Mouse (Mus musculus): ENCODE data around the gene Nmi. TPM values are rescaled to one million over a fixed set of nuclear protein-coding genes. Genes with fewer than 3 reads are reported as not detected.
"Not testable (repeated sequence)": the region's sequence is repeated elsewhere in the genome, so short reads cannot be mapped to it uniquely, and the experiment has no call there.

Gene Nmi
- polyA plus RNA-seq (2016; fragmentation: Nextera tagmentation; extraction: Ambion mirVana), result 5.8 and 6.3 TPM in 2 replicates

DNA sequence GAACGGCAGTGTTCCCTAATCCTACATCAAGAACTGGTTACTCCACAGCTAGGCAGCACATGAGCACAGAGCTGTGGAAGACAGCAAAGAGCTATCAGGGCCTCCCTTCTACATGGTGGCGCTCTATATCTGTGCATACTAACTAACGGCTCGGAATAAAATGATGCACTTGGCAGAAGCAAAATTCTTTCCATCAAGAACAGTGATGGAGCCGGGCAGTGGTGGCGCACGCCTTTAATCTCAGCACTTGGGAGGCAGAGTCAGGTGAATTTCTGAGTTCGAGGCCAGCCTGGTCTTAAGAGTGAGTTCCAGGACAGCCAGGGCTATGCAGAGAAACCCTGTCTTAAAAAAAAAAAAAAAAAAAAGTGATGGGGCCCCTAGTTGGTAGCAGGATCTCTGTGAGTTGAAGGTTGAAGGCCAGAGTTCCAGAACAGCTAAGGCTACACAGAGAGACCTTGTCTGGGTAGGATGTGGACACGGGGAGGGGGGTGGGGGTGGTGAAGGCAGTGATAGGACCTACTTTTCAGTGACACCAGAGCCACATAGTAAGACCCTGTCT is at the start of gene Nmi:
Nmi (minus strand) TSS at position 85 of the 559 bp plus-strand sequence.
- no peaks in the 10 kb centered on the region for H3K27me3 ChIP-seq (ENCODE audit: low read depth, poor library complexity, severe bottlenecking)
- 84% methylated on average over 9 of the region's 9 CpGs for WGBS
- no peaks in the 10 kb centered on the region for H3K36me3 ChIP-seq
- H3K27ac ChIP-seq, result peak within 1 kb of the TSS; percentile 93
- H3K9me3 ChIP-seq (replicated peaks), result no peaks in the 10 kb centered on the region
- H3K4me3 ChIP-seq, result peak within 1 kb of the TSS; percentile 76
- DNase-seq (ENCODE audit: low spot score), result no peak
- peaks cover 9% of the 10 kb centered on the region; the same call in 1 of the 2 replicates for H3K4me1 ChIP-seq

DNA sequence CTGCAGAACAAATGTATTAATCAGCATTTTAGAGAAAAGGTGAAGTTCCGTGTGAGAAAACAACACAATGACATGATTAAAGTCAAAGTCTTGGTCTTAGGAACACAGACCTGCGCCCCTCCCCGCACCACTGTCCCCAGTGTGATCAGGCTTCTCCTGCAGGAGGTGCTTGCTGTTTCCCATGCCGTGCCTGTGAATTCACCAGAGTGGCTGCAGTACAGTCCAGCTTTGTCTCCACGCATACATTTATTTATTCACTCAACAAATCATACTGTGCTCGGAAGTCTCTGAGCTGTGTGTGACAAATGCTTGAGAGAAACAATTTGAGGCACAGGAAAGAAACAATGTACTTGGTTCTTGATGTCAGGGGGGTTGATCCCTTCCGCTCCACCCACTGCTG is 43.1 kb upstream of the Nmi start:
- Histone ChIP-seq H3K36me3 (no peaks in the 10 kb centered on the region), H3K4me1 (no peaks in the 10 kb centered on the region), H3K4me3 (no peak overlapping the region), H3K27me3 (ENCODE audit: low read depth, poor library complexity, severe bottlenecking) (0 out of 2 replicates have a peak, but pooled peaks cover 4% of the 10 kb centered on the region), H3K9me3 (replicated peaks) (no peaks in the 10 kb centered on the region), H3K27ac (no peak overlapping the region)
- DNase-seq (ENCODE audit: low spot score), result no peak
- 59% methylated on average over 7 of the region's 7 CpGs for WGBS

DNA sequence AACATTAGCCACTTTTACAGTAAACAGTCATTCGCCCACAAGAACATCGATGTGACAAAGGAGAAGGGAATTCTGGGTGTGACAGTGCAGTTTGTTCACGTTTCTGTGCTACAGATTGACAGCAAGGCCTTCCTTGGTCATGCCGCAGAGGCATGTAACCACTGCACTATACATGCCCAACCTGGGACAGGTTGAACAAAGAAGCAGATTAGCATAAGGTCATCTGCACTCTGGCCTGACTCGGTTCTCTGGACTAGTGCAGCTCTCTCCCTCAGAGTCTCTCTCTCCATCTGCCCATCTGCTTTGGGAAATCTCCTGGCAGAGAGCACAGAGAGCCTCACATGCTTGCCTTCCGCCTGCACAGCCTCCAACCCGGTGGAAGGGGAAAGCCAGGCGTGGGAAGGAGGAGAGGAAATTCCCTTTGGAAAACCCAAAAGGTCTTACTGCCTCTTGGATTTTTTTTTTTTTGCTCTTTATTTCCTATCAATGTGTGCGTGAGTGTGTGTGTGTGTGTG is 40.1 kb upstream of the Nmi start:
- Histone ChIP-seq H3K27ac (no peak overlapping the region), H3K36me3 (no peaks in the 10 kb centered on the region), H3K27me3 (ENCODE audit: low read depth, poor library complexity, severe bottlenecking) (0 out of 2 replicates have a peak, but pooled peaks cover 4% of the 10 kb centered on the region), H3K4me1 (no peaks in the 10 kb centered on the region), H3K9me3 (replicated peaks) (no peaks in the 10 kb centered on the region), H3K4me3 (no peak overlapping the region)
- 80% methylated on average over 9 of the region's 9 CpGs for WGBS
- no peak for DNase-seq (ENCODE audit: low spot score)

DNA sequence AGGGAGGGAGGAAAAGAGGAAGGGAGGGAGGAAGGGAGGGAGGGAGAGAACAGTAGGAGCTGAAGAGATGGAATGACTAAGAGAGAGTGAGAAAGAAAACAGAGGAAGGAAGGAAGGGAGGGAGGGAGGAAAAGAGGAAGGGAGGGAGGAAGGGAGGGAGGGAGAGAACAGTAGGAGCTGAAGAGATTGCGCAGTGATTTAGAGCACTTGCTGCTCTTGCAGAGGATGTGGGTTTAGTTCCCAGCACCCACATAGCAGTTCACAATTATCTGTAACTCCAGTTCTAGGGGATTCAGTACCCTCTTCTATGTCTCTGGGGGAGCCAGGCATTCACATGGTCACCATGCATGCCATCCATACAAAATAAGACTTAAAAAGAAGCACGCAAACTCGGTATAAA is 38.5 kb upstream of the Nmi start:
- not testable (repeated sequence) for H3K27me3 ChIP-seq (ENCODE audit: low read depth, poor library complexity, severe bottlenecking); H3K27ac ChIP-seq; H3K4me3 ChIP-seq; H3K4me1 ChIP-seq; H3K9me3 ChIP-seq (replicated peaks); H3K36me3 ChIP-seq; DNase-seq (ENCODE audit: low spot score)
- 89% methylated on average over 3 of the region's 3 CpGs for WGBS

DNA sequence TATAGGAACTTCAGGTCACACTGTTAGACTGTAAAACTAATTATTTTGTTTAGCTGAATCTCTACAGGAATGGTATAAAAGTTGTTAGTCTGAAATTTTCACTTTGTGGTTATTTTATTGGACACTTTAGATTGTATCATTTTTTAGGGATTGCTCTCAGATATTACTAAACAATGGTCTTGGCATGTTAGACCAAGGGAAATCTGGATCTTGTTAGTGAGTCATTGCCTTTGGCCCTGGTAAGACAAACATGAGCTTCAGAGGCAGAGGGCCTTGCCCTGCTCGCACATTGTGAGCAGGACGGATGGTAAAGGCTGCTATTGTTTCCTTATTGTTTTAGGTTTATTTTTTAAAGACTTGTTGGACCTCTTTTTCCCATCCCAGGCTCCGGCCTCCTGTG is 33.1 kb upstream of the Nmi start:
- WGBS, result 67% methylated on average over 3 of the region's 3 CpGs
- Histone ChIP-seq H3K27me3 (ENCODE audit: low read depth, poor library complexity, severe bottlenecking) (no peaks in the 10 kb centered on the region), H3K36me3 (no peaks in the 10 kb centered on the region), H3K4me3 (no peak overlapping the region), H3K27ac (peak overlapping the region; percentile 74), H3K4me1 (peaks cover 16% of the 10 kb centered on the region), H3K9me3 (replicated peaks) (no peaks in the 10 kb centered on the region)
- DNase-seq (ENCODE audit: low spot score), result no peak

DNA sequence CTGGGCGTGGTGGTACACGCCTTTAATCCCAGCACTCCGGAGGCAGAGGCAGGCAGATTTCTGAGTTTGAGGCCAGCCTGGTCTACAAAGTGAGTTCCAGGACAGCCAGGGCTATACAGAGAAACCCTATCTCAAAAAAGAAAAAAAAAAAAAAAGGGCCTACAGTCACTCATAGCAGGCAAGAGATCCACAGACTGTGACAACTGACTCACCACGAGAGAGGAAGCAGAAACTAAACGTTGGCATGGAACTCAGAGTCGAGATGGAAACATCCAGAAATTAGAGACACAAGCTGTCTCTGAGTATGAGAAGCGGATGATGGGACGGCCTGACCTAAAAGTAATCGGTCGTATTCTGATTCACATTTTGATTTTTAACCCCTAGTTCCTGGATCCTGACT is 29.0 kb upstream of the Nmi start:
- peaks cover 16% of the 10 kb centered on the region for H3K4me1 ChIP-seq
- not testable (repeated sequence) for DNase-seq (ENCODE audit: low spot score); H3K9me3 ChIP-seq (replicated peaks); H3K4me3 ChIP-seq; H3K27ac ChIP-seq; H3K27me3 ChIP-seq (ENCODE audit: low read depth, poor library complexity, severe bottlenecking); H3K36me3 ChIP-seq
- WGBS, result 94% methylated on average over 10 of the region's 10 CpGs

DNA sequence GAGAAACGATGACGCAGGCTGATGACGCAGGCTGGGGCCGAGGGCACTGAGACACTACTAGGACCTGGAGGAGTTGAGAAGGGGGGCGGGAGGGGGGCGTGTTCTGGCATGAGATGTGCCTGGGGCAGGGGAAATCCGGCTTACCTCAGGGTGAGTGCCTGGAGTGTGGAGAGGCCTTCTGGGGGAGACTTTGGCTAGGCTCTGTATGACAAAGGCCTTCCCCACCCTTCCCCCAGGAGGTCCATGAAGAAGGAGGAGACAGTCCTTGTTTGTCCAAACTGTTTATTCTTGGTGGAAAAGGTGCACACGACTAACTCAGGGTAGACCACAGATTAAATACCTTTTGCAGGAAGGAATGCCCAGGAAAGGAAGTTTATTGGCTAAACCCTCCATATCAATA is 28.2 kb upstream of the Nmi start:
- Histone ChIP-seq H3K9me3 (replicated peaks) (no peaks in the 10 kb centered on the region), H3K4me1 (peaks cover 13% of the 10 kb centered on the region), H3K36me3 (no peaks in the 10 kb centered on the region), H3K4me3 (no peak overlapping the region), H3K27me3 (ENCODE audit: low read depth, poor library complexity, severe bottlenecking) (no peaks in the 10 kb centered on the region), H3K27ac (no peak overlapping the region)
- 85% methylated on average over 8 of the region's 8 CpGs for WGBS
- DNase-seq (ENCODE audit: low spot score), result no peak

DNA sequence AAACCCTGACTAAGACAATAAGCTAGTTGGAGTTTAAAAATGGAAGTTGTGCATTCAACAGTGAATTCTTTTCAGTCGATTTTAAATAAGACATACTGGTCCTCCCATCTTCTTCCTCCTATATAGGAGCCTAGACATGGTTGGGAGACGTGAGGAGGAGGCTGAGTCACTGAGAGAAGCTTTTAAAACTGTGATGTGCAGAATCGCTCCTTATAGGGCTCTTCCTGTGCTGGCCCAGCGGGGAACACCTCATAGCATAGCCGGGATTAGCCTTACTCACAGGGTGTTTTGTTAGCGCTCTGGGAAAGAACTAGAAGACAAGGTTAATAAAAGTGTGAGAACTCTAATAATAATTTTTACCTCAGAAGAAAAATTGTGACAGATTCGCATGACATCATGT is 26.7 kb upstream of the Nmi start:
- Histone ChIP-seq H3K36me3 (no peaks in the 10 kb centered on the region), H3K27me3 (ENCODE audit: low read depth, poor library complexity, severe bottlenecking) (no peaks in the 10 kb centered on the region), H3K9me3 (replicated peaks) (no peaks in the 10 kb centered on the region), H3K4me1 (0 out of 2 replicates have a peak, but pooled peaks cover 4% of the 10 kb centered on the region), H3K4me3 (no peak overlapping the region), H3K27ac (no peak overlapping the region)
- DNase-seq (ENCODE audit: low spot score), result no peak
- WGBS, result 71% methylated on average over 7 of the region's 7 CpGs

DNA sequence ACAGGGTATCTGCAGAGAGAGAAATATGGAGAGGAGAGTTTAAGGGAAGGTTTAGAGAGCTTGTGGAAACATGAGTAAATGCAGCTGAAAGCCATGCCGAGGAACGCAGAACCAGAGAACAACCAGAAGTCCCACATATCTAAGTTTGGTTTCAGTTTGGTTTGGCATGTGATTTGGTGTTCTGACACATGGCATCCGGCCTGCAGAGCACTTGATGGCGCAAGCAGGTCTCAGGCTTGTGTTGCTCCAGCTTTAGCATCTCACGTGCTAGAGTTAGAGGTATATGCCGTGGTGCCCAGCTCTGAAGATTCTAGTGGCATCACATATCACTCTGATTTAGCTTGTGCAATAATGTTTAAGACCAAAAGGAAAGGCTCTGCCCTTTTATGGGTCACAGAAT is 18.2 kb upstream of the Nmi start:
- Histone ChIP-seq H3K36me3 (no peaks in the 10 kb centered on the region), H3K27me3 (ENCODE audit: low read depth, poor library complexity, severe bottlenecking) (no peaks in the 10 kb centered on the region), H3K27ac (no peak overlapping the region), H3K4me3 (no peak overlapping the region), H3K4me1 (no peaks in the 10 kb centered on the region), H3K9me3 (replicated peaks) (no peaks in the 10 kb centered on the region)
- no peak for DNase-seq (ENCODE audit: low spot score)
- WGBS, result 93% methylated on average over 6 of the region's 6 CpGs

DNA sequence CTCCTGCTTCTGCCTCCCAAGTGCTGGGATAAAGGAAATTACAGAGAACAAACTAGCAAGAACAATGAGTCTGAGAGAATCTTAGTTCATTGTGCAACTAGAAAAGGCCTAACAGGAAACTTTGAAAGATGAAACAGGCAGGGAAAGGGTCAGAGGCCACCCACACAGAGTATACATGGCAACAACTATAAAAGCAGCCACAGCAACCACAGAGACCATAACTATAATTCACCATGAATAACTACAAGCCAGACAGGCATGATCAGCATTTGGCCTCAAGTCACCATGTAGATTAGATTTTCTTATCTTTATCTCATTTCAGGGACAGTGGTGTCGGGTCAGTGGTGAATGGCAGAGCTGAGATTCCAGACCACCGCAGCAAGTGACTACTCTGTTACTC is 16.3 kb upstream of the Nmi start:
- H3K36me3 ChIP-seq, result no peaks in the 10 kb centered on the region
- H3K27ac ChIP-seq, result no peak overlapping the region
- WGBS, result 87% methylated on average over 2 of the region's 2 CpGs
- H3K4me1 ChIP-seq, result no peaks in the 10 kb centered on the region
- no peak for DNase-seq (ENCODE audit: low spot score)
- H3K27me3 ChIP-seq (ENCODE audit: low read depth, poor library complexity, severe bottlenecking), result no peaks in the 10 kb centered on the region
- no peaks in the 10 kb centered on the region for H3K9me3 ChIP-seq (replicated peaks)
- no peak overlapping the region for H3K4me3 ChIP-seq

DNA sequence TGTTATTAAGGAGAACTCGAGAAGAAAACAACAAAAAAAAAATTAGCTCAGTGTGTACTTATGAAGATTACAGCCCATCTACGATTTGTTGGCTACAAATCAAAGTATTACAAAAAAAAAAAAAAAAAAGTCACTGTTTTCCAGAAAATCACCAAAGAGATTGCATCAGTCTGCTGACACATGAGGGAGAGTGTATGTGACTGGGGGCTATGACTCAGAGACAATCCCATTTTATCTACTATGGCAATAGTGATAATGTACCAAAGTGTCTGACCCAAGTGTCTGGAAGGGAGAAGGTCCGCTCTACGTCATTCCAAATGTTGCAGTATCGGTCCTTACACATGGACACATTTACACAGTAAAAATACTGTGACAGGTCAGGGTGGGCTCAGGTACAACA is 13.4 kb upstream of the Nmi start:
- no peak overlapping the region for H3K4me3 ChIP-seq
- no peaks in the 10 kb centered on the region for H3K9me3 ChIP-seq (replicated peaks)
- WGBS, result 90% methylated on average over 5 of the region's 5 CpGs
- no peaks in the 10 kb centered on the region for H3K36me3 ChIP-seq
- H3K27ac ChIP-seq, result no peak overlapping the region
- H3K4me1 ChIP-seq, result peaks cover 8% of the 10 kb centered on the region
- no peaks in the 10 kb centered on the region for H3K27me3 ChIP-seq (ENCODE audit: low read depth, poor library complexity, severe bottlenecking)
- DNase-seq (ENCODE audit: low spot score), result no peak

DNA sequence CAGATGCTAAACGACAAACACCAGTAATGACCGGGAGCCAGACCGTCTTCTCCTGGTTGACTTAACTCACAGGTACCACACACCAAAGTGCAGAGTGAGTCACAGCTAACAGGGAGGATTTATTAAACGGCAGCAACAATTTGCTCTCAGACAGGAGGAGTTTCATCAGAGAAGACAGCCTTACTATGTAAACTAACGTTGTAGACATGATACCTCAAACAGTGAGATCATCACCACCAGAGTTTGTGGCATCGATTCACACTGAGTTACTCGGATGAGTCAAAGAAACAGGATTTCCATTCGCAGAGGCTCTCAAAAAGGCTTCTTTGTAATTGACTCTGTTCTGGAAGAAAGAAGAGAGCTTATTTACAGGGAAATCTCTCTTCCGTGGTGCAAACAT is 12.9 kb upstream of the Nmi start:
- DNase-seq (ENCODE audit: low spot score), result no peak
- H3K9me3 ChIP-seq (replicated peaks), result no peaks in the 10 kb centered on the region
- H3K27ac ChIP-seq, result no peak overlapping the region
- 85% methylated on average over 9 of the region's 9 CpGs for WGBS
- H3K4me3 ChIP-seq, result no peak overlapping the region
- H3K27me3 ChIP-seq (ENCODE audit: low read depth, poor library complexity, severe bottlenecking), result no peaks in the 10 kb centered on the region
- H3K4me1 ChIP-seq, result peaks cover 10% of the 10 kb centered on the region
- H3K36me3 ChIP-seq, result no peaks in the 10 kb centered on the region

DNA sequence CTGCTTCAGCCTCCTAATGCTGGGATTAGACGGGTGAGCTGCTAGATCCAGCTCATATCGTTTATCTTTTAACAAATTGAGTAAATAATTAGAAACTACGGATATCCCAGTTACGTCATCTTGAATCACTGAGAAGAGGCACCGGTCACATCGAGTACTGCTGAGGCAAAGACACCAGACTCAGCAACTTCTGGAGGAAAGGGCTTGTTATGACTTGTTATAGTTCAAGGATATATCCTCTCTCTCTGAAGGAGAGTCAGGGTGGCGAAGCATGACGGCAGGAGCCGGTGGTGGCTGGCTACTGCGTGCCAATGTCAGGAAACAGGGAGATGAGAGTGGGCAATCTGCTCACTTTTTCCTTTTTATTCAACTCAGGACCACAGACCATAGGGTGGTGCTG is 11.9 kb upstream of the Nmi start:
- H3K27me3 ChIP-seq (ENCODE audit: low read depth, poor library complexity, severe bottlenecking), result no peaks in the 10 kb centered on the region
- no peaks in the 10 kb centered on the region for H3K36me3 ChIP-seq
- WGBS, result 95% methylated on average over 10 of the region's 10 CpGs
- H3K4me3 ChIP-seq, result no peak overlapping the region
- H3K4me1 ChIP-seq, result peaks cover 10% of the 10 kb centered on the region
- no peak overlapping the region for H3K27ac ChIP-seq
- no peak for DNase-seq (ENCODE audit: low spot score)
- H3K9me3 ChIP-seq (replicated peaks), result no peaks in the 10 kb centered on the region

DNA sequence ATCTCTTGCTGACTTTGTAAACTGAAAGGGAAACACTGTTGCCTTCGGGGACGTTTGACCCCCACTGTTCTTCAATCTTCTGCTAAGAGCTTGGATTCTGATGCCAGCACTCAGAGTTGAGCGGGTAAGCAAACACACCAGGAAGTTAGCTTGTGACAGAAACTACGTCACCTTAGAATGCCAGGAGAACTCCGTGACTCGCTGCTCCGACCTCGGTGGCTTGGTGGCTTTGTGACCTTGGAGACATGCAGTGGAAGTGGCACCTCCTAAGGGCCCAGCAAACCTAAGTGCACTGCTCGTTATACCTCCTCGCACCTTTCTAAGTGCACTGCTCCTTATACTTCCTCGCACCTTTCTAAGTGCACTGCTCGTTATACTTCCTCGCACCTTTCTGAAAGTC is 9.0 kb upstream of the Nmi start:
- no peak overlapping the region for H3K4me3 ChIP-seq
- no peaks in the 10 kb centered on the region for H3K36me3 ChIP-seq
- WGBS, result 72% methylated on average over 13 of the region's 13 CpGs
- no peak overlapping the region for H3K27ac ChIP-seq
- no peaks in the 10 kb centered on the region for H3K9me3 ChIP-seq (replicated peaks)
- peaks cover 10% of the 10 kb centered on the region for H3K4me1 ChIP-seq
- no peaks in the 10 kb centered on the region for H3K27me3 ChIP-seq (ENCODE audit: low read depth, poor library complexity, severe bottlenecking)
- peak; percentile 31 for DNase-seq (ENCODE audit: low spot score)
